Mouse (Mus musculus) CH12.LX (cell line): ENCODE data around the gene Vipr2.

Source experiments
- BHLHE40 ChIP-seq: IDR thresholded peaks from 2 replicates; pipeline ENCODE4 v1.6.1; 2011; ENCODE audit warnings: mild to moderate bottlenecking, low read depth, low read length, improper control_type of control experiment
- KAT2A ChIP-seq: IDR thresholded peaks from 2 replicates; pipeline ENCODE4 v1.6.1; 2012; ENCODE audit warnings: low read length, improper control_type of control experiment, inconsistent platforms; ENCODE audit not compliant: insufficient replicate concordance
- MAFK ChIP-seq: IDR thresholded peaks from 2 replicates; pipeline ENCODE4 v1.6.1; 2011; ENCODE audit warnings: low read length, improper control_type of control experiment; ENCODE audit not compliant: insufficient replicate concordance
- NRF1 ChIP-seq: IDR thresholded peaks from 2 replicates; pipeline ENCODE4 v1.6.1; 2014; ENCODE audit warnings: low read depth, mild to moderate bottlenecking, inconsistent platforms, low read length, improper control_type of control experiment, moderate library complexity
- POLR2AphosphoS2 ChIP-seq: IDR thresholded peaks from 2 replicates; pipeline ENCODE4 v1.6.1; 2011; ENCODE audit warnings: low read depth, low read length, improper control_type of control experiment
- SIN3A ChIP-seq: IDR thresholded peaks from 2 replicates; pipeline ENCODE4 v1.6.1; 2012; ENCODE audit warnings: low read length, improper control_type of control experiment, inconsistent platforms
- ZKSCAN1 ChIP-seq: IDR thresholded peaks from 2 replicates; pipeline ENCODE4 v1.6.1; 2012; ENCODE audit warnings: low read depth, inconsistent platforms, low read length, improper control_type of control experiment, borderline replicate concordance
- ZNF384 ChIP-seq: IDR thresholded peaks from 2 replicates; pipeline ENCODE4 v1.6.1; 2012; ENCODE audit warnings: low read depth, low read length, improper control_type of control experiment, inconsistent platforms

GRCm38 (mm10) chr12:116142464-116142863, 64.9 kb downstream of the Vipr2 start:
- no peak for TF ChIP-seq ZKSCAN1
- no peak for TF ChIP-seq NRF1
- no peak for TF ChIP-seq KAT2A
- TF ChIP-seq SIN3A: no peak
- no peak for TF ChIP-seq POLR2AphosphoS2
- TF ChIP-seq ZNF384: no peak
- TF ChIP-seq MAFK: no peak
- no peak for TF ChIP-seq BHLHE40
